15 mouse cellular contexts compared by ENCODE assay signal in genomic region chr9:67107938-67108337, GRCm38 (mm10). TPM values are rescaled to one million over a fixed set of nuclear protein-coding genes. Genes with fewer than 3 reads are reported as not detected.
DNase-seq lines count a peak whose midpoint lies in the region; TF ChIP-seq lines count a peak whose summit lies in the region.
"Had no signal": no experiment of that assay in that cellular context is flagged by ENCODE, and none has a peak within 500 bp of the region (broad histone marks: within the 10 kb centered on the region; RNA-seq: fewer than 3 reads in every experiment).

No protein-coding gene starts in this region.

- H3K9me3 ChIP-seq in embryonic facial prominence, embryonic 10.5 days = no peaks in the 10 kb centered on the region
- H3K9me3 ChIP-seq: hindbrain, embryonic 15.5 days; limb, embryonic 13.5 days; midbrain, embryonic 15.5 days had no signal

- TF ChIP-seq POLR2A in kidney, adult 2 months (IDR thresholded peaks at IDR 0.05; ENCODE audit: low read depth, low read length) = no peak

- peak; percentile 22 for DNase-seq in retina, postnatal 1 day
- DNase-seq in retina, embryonic 14.5 days (ENCODE audit: low spot score) = no peak
- peak; percentile 62 for DNase-seq in embryonic facial prominence, embryonic 10.5 days (ENCODE audit: low spot score)
- peak; percentile 61 for DNase-seq in forelimb bud, embryonic 11.5 days (ENCODE audit: low read depth, low spot score)
- DNase-seq in gastrocnemius, postnatal 10 days = no peak
- DNase-seq in thymus, postnatal 10 days (ENCODE audit: low spot score in 2 of 2) = no peak
- DNase-seq in kidney, adult 2 months = no peak
- DNase-seq: adrenal gland, postnatal 25 days; cerebellum, adult 2 months; gastrocnemius, postnatal 25 days; right cerebral cortex, adult 18-20 months had no signal

- H3K27ac ChIP-seq in embryonic facial prominence, embryonic 10.5 days (replicated peaks) = 0 out of 2 replicates have a peak overlapping the region, but pooled peaks have one; percentile 46
- no peak overlapping the region for H3K27ac ChIP-seq in kidney, adult 2 months (ENCODE audit: insufficient read depth, low read depth, low read length)
- H3K27ac ChIP-seq: hindbrain, embryonic 15.5 days; kidney, postnatal 0 days; limb, embryonic 13.5 days; midbrain, embryonic 15.5 days had no signal

- peaks cover 58% of the 10 kb centered on the region for H3K4me1 ChIP-seq in embryonic facial prominence, embryonic 10.5 days
- no peaks in the 10 kb centered on the region for H3K4me1 ChIP-seq in kidney, adult 2 months (ENCODE audit: control insufficient read depth, insufficient read depth, low read length)
- H3K4me1 ChIP-seq: hindbrain, embryonic 15.5 days; midbrain, embryonic 15.5 days had no signal

- no peaks in the 10 kb centered on the region for H3K27me3 ChIP-seq in embryonic facial prominence, embryonic 10.5 days (replicated peaks; ENCODE audit: low read depth, poor library complexity, severe bottlenecking)
- H3K27me3 ChIP-seq in kidney, adult 2 months (replicated peaks; ENCODE audit: control insufficient read depth, insufficient read depth, low read length) = no peaks in the 10 kb centered on the region
- H3K27me3 ChIP-seq: hindbrain, embryonic 15.5 days; limb, embryonic 13.5 days; midbrain, embryonic 15.5 days had no signal

- TF ChIP-seq CTCF in kidney, adult 2 months (conservative IDR thresholded peaks at IDR 0.05; ENCODE audit: insufficient read depth, insufficient read length, low read depth, low read length) = no peak

- WGBS in embryonic facial prominence, embryonic 10.5 days = 42% methylated on average over 3 of the region's 3 CpGs
- 50% methylated on average over 3 of the region's 3 CpGs for WGBS in kidney, adult 2 months

- no peaks in the 10 kb centered on the region for H3K36me3 ChIP-seq in embryonic facial prominence, embryonic 10.5 days (replicated peaks)
- no peaks in the 10 kb centered on the region for H3K36me3 ChIP-seq in kidney, adult 2 months (ENCODE audit: control insufficient read depth, insufficient read depth, low read length)
- H3K36me3 ChIP-seq: hindbrain, embryonic 15.5 days; limb, embryonic 13.5 days; midbrain, embryonic 15.5 days had no signal

- H3K4me3 ChIP-seq in embryonic facial prominence, embryonic 10.5 days = no peak overlapping the region
- no peak overlapping the region for H3K4me3 ChIP-seq in kidney, adult 2 months (ENCODE audit: insufficient read depth, low read depth, low read length)
- H3K4me3 ChIP-seq: hindbrain, embryonic 15.5 days; limb, embryonic 13.5 days; midbrain, embryonic 15.5 days had no signal

RNA-seq across cellular contexts. Expression of gene Tpm1, which starts 58.7 kb away (rescaled TPM):
- 331 and 369 TPM in 2 replicates for polyA plus RNA-seq in embryonic facial prominence, embryonic 10.5 days (2016; fragmentation: Nextera tagmentation; extraction: Ambion mirVana)
- over 10,000 TPM; 16,629 to 18,397 TPM for total RNA-seq in gastrocnemius, postnatal 10 days (2021)
- polyA plus RNA-seq in kidney, adult 2 months (2012; rRNA removed) = 57.9 and 110 TPM in 2 replicates

Comparison
In these comparisons a context has a peak if more than half of its experiments do, and no peak if none do; other contexts are left out.
1. DNase-seq: peak in retina, postnatal 1 day (single experiment), embryonic facial prominence, embryonic 10.5 days (single experiment) and forelimb bud, embryonic 11.5 days (single experiment); none in retina, embryonic 14.5 days (single experiment), gastrocnemius, postnatal 10 days (single experiment), thymus, postnatal 10 days (0 of 2) and kidney, adult 2 months (single experiment).